Mouse (Mus musculus): ENCODE measurements around the gene 9430007A20Rik. TPM values are rescaled to one million over a fixed set of nuclear protein-coding genes. Genes with fewer than 3 reads are reported as not detected.
"Not testable (repeated sequence)": the region's sequence is repeated elsewhere in the genome, so short reads cannot be mapped to it uniquely, and the experiment has no call there.

9430007A20Rik gene
- not detected in 2 replicates for polyA plus RNA-seq (2012)

GRCm38 (mm10) chr4:144519522-144519921 is at the start of gene 9430007A20Rik:
9430007A20Rik (plus strand) TSS chr4:144519822.
- TF ChIP-seq GATA1 (IDR thresholded peaks at IDR 0.05; ENCODE audit: low read length) (no peak), TAL1 (IDR thresholded peaks at IDR 0.05; ENCODE audit: low read length) (no peak)
- Histone ChIP-seq H3K27me3 (ENCODE audit: control insufficient read depth) (no peaks in the 10 kb centered on the region), H3K4me3 (replicated peaks) (no peak within 1 kb of the TSS), H3K36me3 (ENCODE audit: control insufficient read depth) (no peaks in the 10 kb centered on the region), H3K4me1 (ENCODE audit: control insufficient read depth) (no peaks in the 10 kb centered on the region), H3K9me3 (ENCODE audit: control insufficient read depth, low read length) (peaks cover 4% of the 10 kb centered on the region; the same call in 1 of the 2 replicates)

GRCm38 (mm10) chr4:144493331-144493730 is 26.3 kb upstream of the 9430007A20Rik start:
- TF ChIP-seq GATA1 (IDR thresholded peaks at IDR 0.05; ENCODE audit: low read length) (no peak), TAL1 (IDR thresholded peaks at IDR 0.05; ENCODE audit: low read length) (no peak)
- Histone ChIP-seq H3K36me3 (ENCODE audit: control insufficient read depth) (no peaks in the 10 kb centered on the region), H3K4me1 (ENCODE audit: control insufficient read depth) (no peaks in the 10 kb centered on the region), H3K9me3 (ENCODE audit: control insufficient read depth, low read length) (peaks cover 3% of the 10 kb centered on the region; the same call in 1 of the 2 replicates), H3K4me3 (replicated peaks) (no peak overlapping the region), H3K27me3 (ENCODE audit: control insufficient read depth) (no peaks in the 10 kb centered on the region)

GRCm38 (mm10) chr4:144506518-144506917 is 13.1 kb upstream of the 9430007A20Rik start:
- Histone ChIP-seq H3K9me3 (ENCODE audit: control insufficient read depth, low read length) (peaks cover 2% of the 10 kb centered on the region; the same call in 1 of the 2 replicates), H3K27me3 (ENCODE audit: control insufficient read depth) (no peaks in the 10 kb centered on the region), H3K36me3 (ENCODE audit: control insufficient read depth) (no peaks in the 10 kb centered on the region), H3K4me1 (ENCODE audit: control insufficient read depth) (no peaks in the 10 kb centered on the region), H3K4me3 (replicated peaks) (no peak overlapping the region)
- TF ChIP-seq TAL1 (IDR thresholded peaks at IDR 0.05; ENCODE audit: low read length) (no peak), GATA1 (IDR thresholded peaks at IDR 0.05; ENCODE audit: low read length) (no peak)

- Histone ChIP-seq H3K36me3 (ENCODE audit: control insufficient read depth) (no peaks in the 10 kb centered on the region), H3K9me3 (ENCODE audit: control insufficient read depth, low read length) (peaks cover 24% of the 10 kb centered on the region), H3K4me3 (replicated peaks) (no peak overlapping the region), H3K4me1 (ENCODE audit: control insufficient read depth) (no peaks in the 10 kb centered on the region), H3K27me3 (ENCODE audit: control insufficient read depth) (no peaks in the 10 kb centered on the region)
- no peak for TF ChIP-seq GATA1 (IDR thresholded peaks at IDR 0.05; ENCODE audit: low read length)
- TF ChIP-seq TAL1 (IDR thresholded peaks at IDR 0.05; ENCODE audit: low read length) = no peak
These were observed 25.1 kb downstream of the 9430007A20Rik start for GRCm38 (mm10) chr4:144544689-144545088.

- H3K4me3 ChIP-seq (replicated peaks); H3K36me3 ChIP-seq (ENCODE audit: control insufficient read depth); H3K4me1 ChIP-seq (ENCODE audit: control insufficient read depth); H3K27me3 ChIP-seq (ENCODE audit: control insufficient read depth): not testable (repeated sequence)
- peaks cover 24% of the 10 kb centered on the region for H3K9me3 ChIP-seq (ENCODE audit: control insufficient read depth, low read length)
These were observed 25.7 kb downstream of the 9430007A20Rik start for GRCm38 (mm10) chr4:144545339-144545738.

- Histone ChIP-seq H3K9me3 (ENCODE audit: control insufficient read depth, low read length) (peaks cover 21% of the 10 kb centered on the region), H3K4me1 (ENCODE audit: control insufficient read depth) (no peaks in the 10 kb centered on the region), H3K4me3 (replicated peaks) (no peak overlapping the region), H3K36me3 (ENCODE audit: control insufficient read depth) (no peaks in the 10 kb centered on the region), H3K27me3 (ENCODE audit: control insufficient read depth) (no peaks in the 10 kb centered on the region)
- TF ChIP-seq TAL1 (IDR thresholded peaks at IDR 0.05; ENCODE audit: low read length) = no peak
- no peak for TF ChIP-seq GATA1 (IDR thresholded peaks at IDR 0.05; ENCODE audit: low read length)
These were observed 31.5 kb downstream of the 9430007A20Rik start for GRCm38 (mm10) chr4:144551156-144551555.

GRCm38 (mm10) chr4:144559792-144560191 is 40.2 kb downstream of the 9430007A20Rik start:
- Histone ChIP-seq H3K4me3 (replicated peaks) (no peak overlapping the region), H3K4me1 (ENCODE audit: control insufficient read depth) (no peaks in the 10 kb centered on the region), H3K27me3 (ENCODE audit: control insufficient read depth) (no peaks in the 10 kb centered on the region), H3K9me3 (ENCODE audit: control insufficient read depth, low read length) (0 out of 2 replicates have a peak, but pooled peaks cover 5% of the 10 kb centered on the region), H3K36me3 (ENCODE audit: control insufficient read depth) (no peaks in the 10 kb centered on the region)
- TF ChIP-seq TAL1 (IDR thresholded peaks at IDR 0.05; ENCODE audit: low read length) = no peak
- no peak for TF ChIP-seq GATA1 (IDR thresholded peaks at IDR 0.05; ENCODE audit: low read length)

- no peaks in the 10 kb centered on the region for H3K4me1 ChIP-seq (ENCODE audit: control insufficient read depth)
- no peaks in the 10 kb centered on the region for H3K27me3 ChIP-seq (ENCODE audit: control insufficient read depth)
These were observed 41.6 kb downstream of the 9430007A20Rik start for GRCm38 (mm10) chr4:144561205-144561604.

GRCm38 (mm10) chr4:144565034-144565433 is 45.4 kb downstream of the 9430007A20Rik start, which contains the start of gene Gm13124:
Gm13124 (minus strand) TSS chr4:144565134.
- TF ChIP-seq TAL1 (IDR thresholded peaks at IDR 0.05; ENCODE audit: low read length) = no peak
- TF ChIP-seq GATA1 (IDR thresholded peaks at IDR 0.05; ENCODE audit: low read length) = no peak
- Histone ChIP-seq H3K27me3 (ENCODE audit: control insufficient read depth) (no peaks in the 10 kb centered on the region), H3K9me3 (ENCODE audit: control insufficient read depth, low read length) (peaks cover 5% of the 10 kb centered on the region; the same call in 1 of the 2 replicates), H3K4me3 (replicated peaks) (no peak within 1 kb of the TSS), H3K36me3 (ENCODE audit: control insufficient read depth) (no peaks in the 10 kb centered on the region), H3K4me1 (ENCODE audit: control insufficient read depth) (no peaks in the 10 kb centered on the region)

More at GRCm38 (mm10) chr4:144561205-144561604, 41.6 kb downstream of the 9430007A20Rik start:
- Histone ChIP-seq H3K36me3 (ENCODE audit: control insufficient read depth) (no peaks in the 10 kb centered on the region), H3K9me3 (ENCODE audit: control insufficient read depth, low read length) (peaks cover 9% of the 10 kb centered on the region; the same call in 1 of the 2 replicates), H3K4me3 (replicated peaks) (no peak overlapping the region)
- TF ChIP-seq TAL1 (IDR thresholded peaks at IDR 0.05; ENCODE audit: low read length) = no peak

GRCm38 (mm10) chr4:144567752-144568151 is 48.1 kb downstream of the 9430007A20Rik start:
- no peaks in the 10 kb centered on the region for H3K36me3 ChIP-seq (ENCODE audit: control insufficient read depth)
- H3K27me3 ChIP-seq (ENCODE audit: control insufficient read depth) = no peaks in the 10 kb centered on the region
- no peak overlapping the region for H3K4me3 ChIP-seq (replicated peaks)
- peaks cover 3% of the 10 kb centered on the region; the same call in 1 of the 2 replicates for H3K9me3 ChIP-seq (ENCODE audit: control insufficient read depth, low read length)
- H3K4me1 ChIP-seq (ENCODE audit: control insufficient read depth) = no peaks in the 10 kb centered on the region
- no peak for TF ChIP-seq GATA1 (IDR thresholded peaks at IDR 0.05; ENCODE audit: low read length)
- TF ChIP-seq TAL1 (IDR thresholded peaks at IDR 0.05; ENCODE audit: low read length) = no peak

Other genes with a start within 250 kb of the 9430007A20Rik start
- gene Pramel5, start 239.3 kb upstream of the 9430007A20Rik start, polyA plus RNA-seq (2012) = not detected in 2 replicates
- not detected in 2 replicates for gene Gm13128, start 189.6 kb upstream of the 9430007A20Rik start, polyA plus RNA-seq (2012)
- gene Gm13119, start 161.9 kb upstream of the 9430007A20Rik start, polyA plus RNA-seq (2012) = not detected in 2 replicates
- not detected in 2 replicates for gene Pramef20, start 141.9 kb upstream of the 9430007A20Rik start, polyA plus RNA-seq (2012)
- not detected in 2 replicates for gene Pramef12, start 111.4 kb upstream of the 9430007A20Rik start, polyA plus RNA-seq (2012)
- gene 1700012P22Rik, start 81.0 kb upstream of the 9430007A20Rik start, polyA plus RNA-seq (2012) = not detected in 2 replicates
- gene Gm9944, start 66.5 kb upstream of the 9430007A20Rik start, polyA plus RNA-seq (2012) = not detected in 2 replicates
- not detected in 2 replicates for gene Aadacl3, start 56.1 kb upstream of the 9430007A20Rik start, polyA plus RNA-seq (2012)
- not detected in 2 replicates for gene Gm13124, start 45.3 kb downstream of the 9430007A20Rik start, polyA plus RNA-seq (2012)
- gene Aadacl4, start 93.9 kb downstream of the 9430007A20Rik start, polyA plus RNA-seq (2012) = not detected in 2 replicates
- gene Gm436, start 166.5 kb downstream of the 9430007A20Rik start, polyA plus RNA-seq (2012) = not detected in 2 replicates
- gene Gm13178, start 201.6 kb downstream of the 9430007A20Rik start, polyA plus RNA-seq (2012) = not detected in 2 replicates